Mouse (Mus musculus): ENCODE measurements around the gene Ubtd2.

Ubtd2 gene

DNA sequence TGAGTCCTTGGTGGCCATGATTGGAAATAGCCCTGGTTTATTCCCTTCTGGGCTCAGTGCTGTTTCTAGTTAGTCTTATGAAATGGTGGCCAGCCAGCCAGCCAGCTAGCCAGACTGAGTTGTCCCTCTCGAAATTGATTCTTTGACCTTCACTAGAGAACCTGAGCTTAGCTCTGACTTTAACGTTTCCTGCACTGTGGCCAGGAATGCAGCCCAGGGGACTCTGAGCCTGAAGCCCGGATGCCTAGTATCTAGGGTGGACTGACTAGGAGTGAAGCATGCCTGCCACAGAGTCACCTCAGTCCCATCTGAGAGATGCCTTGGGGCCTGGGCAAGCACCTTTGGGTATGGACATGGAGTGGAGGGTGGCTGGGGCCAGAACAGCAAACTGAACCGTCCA lies 109.5 kb downstream of the Ubtd2 start:
- no peak for DNase-seq (ENCODE audit: low spot score in 2 of 2)

DNA sequence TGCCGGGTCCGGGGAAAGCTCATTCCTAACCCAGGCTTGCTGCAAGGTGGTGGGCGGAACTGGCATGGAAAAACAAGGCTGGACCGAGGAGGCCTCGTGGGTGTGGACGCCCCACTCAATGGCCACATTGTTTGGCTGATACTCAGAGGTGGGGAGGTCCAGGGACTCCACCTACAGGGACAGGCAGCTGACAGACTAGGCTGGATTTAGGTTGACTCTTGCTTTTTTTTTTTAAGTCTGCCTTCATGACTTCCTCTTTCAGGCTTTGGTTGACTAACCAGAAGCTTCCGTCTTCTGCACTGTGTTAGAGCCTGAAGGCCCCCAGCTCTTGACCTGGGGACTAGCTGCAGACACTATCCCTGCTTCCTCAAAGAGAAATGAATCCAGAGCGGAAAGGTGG lies 109.9 kb downstream of the Ubtd2 start:
- DNase-seq (ENCODE audit: low spot score in 2 of 2): no peak

DNA sequence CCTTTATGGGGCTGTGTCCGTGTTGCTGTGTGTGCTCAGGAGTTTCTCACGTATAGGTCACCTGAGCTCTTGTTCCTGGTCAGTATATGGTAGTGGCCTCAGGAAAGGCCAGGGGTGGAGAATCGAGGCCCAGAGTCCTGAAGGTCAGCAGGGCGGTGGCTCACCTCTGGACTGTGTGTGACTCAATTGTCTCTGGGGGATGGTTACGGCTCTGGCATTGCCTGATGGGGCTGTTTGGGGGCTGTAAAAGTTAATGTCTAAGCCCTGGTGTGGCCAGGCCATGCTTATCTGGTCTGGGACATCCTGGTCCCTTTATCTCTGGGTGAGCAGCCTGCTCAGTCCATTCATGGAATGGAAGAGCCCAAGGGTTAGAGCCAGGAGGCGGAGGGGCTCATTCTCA lies 111.0 kb downstream of the Ubtd2 start:
- no peak for DNase-seq (ENCODE audit: low spot score in 2 of 2)
